Mouse (Mus musculus): ENCODE measurements around the gene G6pd2. TPM values are rescaled to one million over a fixed set of nuclear protein-coding genes. Genes with fewer than 3 reads are reported as not detected.

G6pd2 gene
- total RNA-seq (2014; rRNA removed) (not detected in 2 replicates), polyA plus RNA-seq (2012; rRNA removed) (0.05 TPM in 1 of 2 replicates, not detected in the other)

DNA sequence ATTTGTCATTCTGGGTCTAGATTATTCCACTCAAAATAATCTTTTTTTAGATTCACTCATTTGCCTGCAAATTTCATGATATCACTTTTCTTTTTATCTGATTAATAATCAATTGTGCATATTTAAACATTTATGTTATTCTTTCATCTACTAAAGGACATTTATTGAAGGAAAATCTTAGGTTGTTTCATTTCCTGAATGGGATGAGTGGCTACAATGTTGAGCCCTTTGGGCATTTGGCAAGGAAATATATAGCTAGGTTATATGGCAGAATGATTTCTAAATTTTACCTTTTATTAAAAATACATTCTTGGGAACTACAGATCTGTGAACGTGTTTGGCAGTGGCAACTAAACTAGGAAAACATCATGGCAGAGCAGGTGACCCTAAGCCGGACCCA, at the start of gene G6pd2:
Gene G6pd2 (plus strand): TSS at position 301 of the 400 bp plus-strand sequence.
- TF ChIP-seq CTCF (IDR thresholded peaks at IDR 0.05; ENCODE audit: low read depth, low read length) (no peak), POLR2A (IDR thresholded peaks at IDR 0.05; ENCODE audit: extremely low read depth, insufficient read depth, low read length) (no peak)
- 83% methylated on average over 2 of the region's 2 CpGs for WGBS
- H3K9ac ChIP-seq (ENCODE audit: low read depth, low read length), result no peak within 1 kb of the TSS
- DNase-seq (ENCODE audit: extremely low read depth, low read depth, low spot score), result no peak
- H3K79me2 ChIP-seq (ENCODE audit: control insufficient read depth, insufficient read depth, low read length), result no peaks in the 10 kb centered on the region
- no peak within 1 kb of the TSS for H3K4me3 ChIP-seq (ENCODE audit: insufficient read depth, low read depth, low read length)
- no peaks in the 10 kb centered on the region for H3K36me3 ChIP-seq (ENCODE audit: control insufficient read depth, insufficient read depth, low read length)
- no peaks in the 10 kb centered on the region for H3K4me1 ChIP-seq (ENCODE audit: control insufficient read depth, insufficient read depth, low read length)
- H3K27me3 ChIP-seq (ENCODE audit: control insufficient read depth, insufficient read depth, low read length), result no peaks in the 10 kb centered on the region
- H3K27ac ChIP-seq (replicated peaks; ENCODE audit: insufficient read depth, low read depth, low read length), result no peak within 1 kb of the TSS

- WGBS, result 52% methylated on average over 1 of the region's 1 CpGs
Measured at GRCm38 (mm10) chr5:61764214-61764613, 44.4 kb upstream of the G6pd2 start.

DNA sequence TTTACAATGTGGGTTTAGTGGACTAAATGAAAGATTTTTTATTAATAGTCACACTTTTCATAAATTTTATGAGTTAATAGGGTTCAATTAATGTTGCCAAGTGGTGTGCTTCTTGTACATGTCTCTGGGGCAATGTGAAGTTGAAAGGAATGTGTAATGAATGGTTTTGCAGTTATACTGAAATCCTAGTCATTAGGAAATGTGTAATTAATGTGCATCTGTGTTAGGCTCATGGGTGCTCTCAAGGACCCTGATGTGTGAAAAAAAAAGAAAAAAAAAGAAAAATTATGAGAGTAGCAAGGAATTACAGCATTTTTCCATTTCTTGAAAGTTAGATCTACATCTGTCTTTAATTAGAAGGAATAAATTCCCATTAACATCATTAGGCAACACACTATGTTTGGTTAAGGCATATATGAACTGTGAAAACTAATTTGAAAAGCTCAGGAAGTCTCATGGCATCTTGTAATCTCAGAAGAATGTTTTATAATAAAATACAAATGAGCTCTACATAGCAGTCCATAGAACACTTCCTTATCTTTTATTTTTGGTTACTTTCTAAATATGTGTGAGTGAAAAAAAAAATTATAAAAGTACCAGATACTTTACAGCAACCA, 24.4 kb downstream of the G6pd2 start:
- Histone ChIP-seq H3K4me1 (ENCODE audit: control insufficient read depth, insufficient read depth, low read length) (no peaks in the 10 kb centered on the region), H3K36me3 (ENCODE audit: control insufficient read depth, insufficient read depth, low read length) (no peaks in the 10 kb centered on the region), H3K79me2 (ENCODE audit: control insufficient read depth, insufficient read depth, low read length) (no peaks in the 10 kb centered on the region), H3K4me3 (ENCODE audit: insufficient read depth, low read depth, low read length) (no peak overlapping the region), H3K9ac (ENCODE audit: low read depth, low read length) (no peak overlapping the region), H3K27ac (replicated peaks; ENCODE audit: insufficient read depth, low read depth, low read length) (no peak overlapping the region), H3K27me3 (ENCODE audit: control insufficient read depth, insufficient read depth, low read length) (no peaks in the 10 kb centered on the region)
- no peak for DNase-seq (ENCODE audit: extremely low read depth, low read depth, low spot score)
- TF ChIP-seq CTCF (IDR thresholded peaks at IDR 0.05; ENCODE audit: low read depth, low read length) (no peak), POLR2A (IDR thresholded peaks at IDR 0.05; ENCODE audit: extremely low read depth, insufficient read depth, low read length) (no peak)

More at GRCm38 (mm10) chr5:61764214-61764613, 44.4 kb upstream of the G6pd2 start:
- DNase-seq (ENCODE audit: extremely low read depth, low read depth, low spot score), result no peak
- Histone ChIP-seq H3K27ac (replicated peaks; ENCODE audit: insufficient read depth, low read depth, low read length) (no peak overlapping the region), H3K9ac (ENCODE audit: low read depth, low read length) (no peak overlapping the region), H3K27me3 (ENCODE audit: control insufficient read depth, insufficient read depth, low read length) (no peaks in the 10 kb centered on the region), H3K4me3 (ENCODE audit: insufficient read depth, low read depth, low read length) (no peak overlapping the region), H3K36me3 (ENCODE audit: control insufficient read depth, insufficient read depth, low read length) (no peaks in the 10 kb centered on the region), H3K4me1 (ENCODE audit: control insufficient read depth, insufficient read depth, low read length) (no peaks in the 10 kb centered on the region), H3K79me2 (ENCODE audit: control insufficient read depth, insufficient read depth, low read length) (no peaks in the 10 kb centered on the region)
- TF ChIP-seq POLR2A (IDR thresholded peaks at IDR 0.05; ENCODE audit: extremely low read depth, insufficient read depth, low read length) (no peak), CTCF (IDR thresholded peaks at IDR 0.05; ENCODE audit: low read depth, low read length) (no peak)

GRCm38 (mm10) chr5:61843891-61844290, 35.3 kb downstream of the G6pd2 start:
- 67% methylated on average over 2 of the region's 2 CpGs for WGBS
- H3K36me3 ChIP-seq (ENCODE audit: control insufficient read depth, insufficient read depth, low read length), result no peaks in the 10 kb centered on the region
- H3K9ac ChIP-seq (ENCODE audit: low read depth, low read length), result no peak overlapping the region
- no peak for DNase-seq (ENCODE audit: extremely low read depth, low read depth, low spot score)
- H3K4me1 ChIP-seq (ENCODE audit: control insufficient read depth, insufficient read depth, low read length), result no peaks in the 10 kb centered on the region
- no peak overlapping the region for H3K4me3 ChIP-seq (ENCODE audit: insufficient read depth, low read depth, low read length)
- H3K27ac ChIP-seq (replicated peaks; ENCODE audit: insufficient read depth, low read depth, low read length), result no peak overlapping the region
- H3K27me3 ChIP-seq (ENCODE audit: control insufficient read depth, insufficient read depth, low read length), result no peaks in the 10 kb centered on the region
- TF ChIP-seq POLR2A (IDR thresholded peaks at IDR 0.05; ENCODE audit: extremely low read depth, insufficient read depth, low read length), result no peak
- TF ChIP-seq CTCF (IDR thresholded peaks at IDR 0.05; ENCODE audit: low read depth, low read length), result no peak
- H3K79me2 ChIP-seq (ENCODE audit: control insufficient read depth, insufficient read depth, low read length), result no peaks in the 10 kb centered on the region

Data from liver, adult 2 months (tissue).